Mouse (Mus musculus) spleen, adult 2 months (tissue): ENCODE measurements at regions not wholly inside any gene's neighbourhood (a gene's known extent, or its start where the extent isn't known, plus 50 kb on each side); places are given as distances from the start of the nearest gene placed in this dataset.

Source experiments
- CTCF ChIP-seq: fragments of 200-500 bp; IDR thresholded peaks from 2 replicates; pipeline ENCODE4 v1.5.1; 2011; ENCODE audit warnings: mild to moderate bottlenecking, inconsistent platforms; ENCODE audit not compliant: insufficient read depth, insufficient read length, insufficient replicate concordance; ENCODE audit errors: extremely low read depth
- POLR2A ChIP-seq: fragments of 200-500 bp; IDR thresholded peaks from 2 replicates; pipeline ENCODE4 v1.6.1; 2011; ENCODE audit warnings: low read depth, low read length, inconsistent platforms

- TF ChIP-seq POLR2A: no peak
- TF ChIP-seq CTCF: no peak
Measured at GRCm38 (mm10) chr12:21472951-21473710, 55.7 kb upstream of the Ywhaq start.
